Mouse (Mus musculus): ENCODE results near the gene Gpc5. TPM values are rescaled to one million over a fixed set of nuclear protein-coding genes. Genes with fewer than 3 reads are reported as not detected.
A peak's percentile ranks its signal among the peaks of the same experiment; 100 is the strongest.

Gpc5 gene
- total RNA-seq (2014; rRNA removed) (not detected in 2 replicates), polyA plus RNA-seq (2012; rRNA removed) (0.15 TPM in 1 of 2 replicates, not detected in the other)

DNA sequence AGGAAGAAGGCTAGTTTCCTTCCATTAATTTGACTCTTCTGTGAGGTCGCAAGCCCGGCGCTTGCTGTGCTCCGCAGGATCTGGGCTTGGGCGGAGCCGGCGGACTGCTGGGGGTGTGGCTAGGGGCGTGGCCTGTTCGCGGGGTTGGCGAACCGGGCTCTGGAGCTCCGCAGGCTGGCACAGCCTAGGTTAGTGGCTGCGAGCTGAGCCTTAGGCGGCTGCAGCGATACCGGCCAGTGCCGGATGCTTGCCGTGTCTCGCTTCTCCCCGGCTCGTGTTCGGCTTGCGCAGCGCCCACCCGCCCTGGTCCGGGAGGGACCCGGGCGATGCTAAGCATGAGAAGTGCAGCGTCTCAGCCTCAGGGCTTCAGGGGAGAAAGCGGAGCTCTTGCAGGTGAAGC lies at the start of gene Gpc5:
Gpc5 (plus strand) TSS at position 135 of the 400 bp plus-strand sequence.
- DNase-seq (ENCODE audit: extremely low read depth, low read depth, low spot score), result peak; percentile 74
- WGBS, result under 1% methylated on average over 31 of the region's 31 CpGs
- peaks cover 13% of the 10 kb centered on the region for H3K27me3 ChIP-seq (ENCODE audit: control insufficient read depth, insufficient read depth, low read length)
- TF ChIP-seq CTCF (IDR thresholded peaks at IDR 0.05; ENCODE audit: low read depth, low read length), result no peak
- TF ChIP-seq POLR2A (IDR thresholded peaks at IDR 0.05; ENCODE audit: extremely low read depth, insufficient read depth, low read length), result no peak
- H3K9ac ChIP-seq (ENCODE audit: low read depth, low read length), result no peak within 1 kb of the TSS
- H3K4me1 ChIP-seq (ENCODE audit: control insufficient read depth, insufficient read depth, low read length), result peaks cover 4% of the 10 kb centered on the region; the same call in 1 of the 2 replicates
- H3K27ac ChIP-seq (replicated peaks; ENCODE audit: insufficient read depth, low read depth, low read length), result no peak within 1 kb of the TSS
- H3K36me3 ChIP-seq (ENCODE audit: control insufficient read depth, insufficient read depth, low read length), result no peaks in the 10 kb centered on the region
- H3K4me3 ChIP-seq (ENCODE audit: insufficient read depth, low read depth, low read length), result peak within 1 kb of the TSS; percentile 58
- H3K79me2 ChIP-seq (ENCODE audit: control insufficient read depth, insufficient read depth, low read length), result no peaks in the 10 kb centered on the region

- Histone ChIP-seq H3K4me1 (ENCODE audit: control insufficient read depth, insufficient read depth, low read length) (peaks cover 2% of the 10 kb centered on the region; the same call in 1 of the 2 replicates), H3K36me3 (ENCODE audit: control insufficient read depth, insufficient read depth, low read length) (peaks cover 31% of the 10 kb centered on the region), H3K9ac (ENCODE audit: low read depth, low read length) (no peak overlapping the region), H3K27ac (replicated peaks; ENCODE audit: insufficient read depth, low read depth, low read length) (no peak overlapping the region), H3K27me3 (ENCODE audit: control insufficient read depth, insufficient read depth, low read length) (no peaks in the 10 kb centered on the region), H3K79me2 (ENCODE audit: control insufficient read depth, insufficient read depth, low read length) (peaks cover 6% of the 10 kb centered on the region), H3K4me3 (ENCODE audit: insufficient read depth, low read depth, low read length) (no peak overlapping the region)
- DNase-seq (ENCODE audit: extremely low read depth, low read depth, low spot score), result no peak
- TF ChIP-seq CTCF (IDR thresholded peaks at IDR 0.05; ENCODE audit: low read depth, low read length) (no peak), POLR2A (IDR thresholded peaks at IDR 0.05; ENCODE audit: extremely low read depth, insufficient read depth, low read length) (no peak)
- 6% methylated on average over 4 of the region's 4 CpGs for WGBS
Observed at GRCm38 (mm10) chr14:115042660-115043059, 49.4 kb upstream of the Gpc5 start.

- no peak overlapping the region for H3K4me3 ChIP-seq (ENCODE audit: insufficient read depth, low read depth, low read length)
- no peak for DNase-seq (ENCODE audit: extremely low read depth, low read depth, low spot score)
- no peaks in the 10 kb centered on the region for H3K27me3 ChIP-seq (ENCODE audit: control insufficient read depth, insufficient read depth, low read length)
Observed at GRCm38 (mm10) chr14:115044016-115044415, 48.0 kb upstream of the Gpc5 start.

DNA sequence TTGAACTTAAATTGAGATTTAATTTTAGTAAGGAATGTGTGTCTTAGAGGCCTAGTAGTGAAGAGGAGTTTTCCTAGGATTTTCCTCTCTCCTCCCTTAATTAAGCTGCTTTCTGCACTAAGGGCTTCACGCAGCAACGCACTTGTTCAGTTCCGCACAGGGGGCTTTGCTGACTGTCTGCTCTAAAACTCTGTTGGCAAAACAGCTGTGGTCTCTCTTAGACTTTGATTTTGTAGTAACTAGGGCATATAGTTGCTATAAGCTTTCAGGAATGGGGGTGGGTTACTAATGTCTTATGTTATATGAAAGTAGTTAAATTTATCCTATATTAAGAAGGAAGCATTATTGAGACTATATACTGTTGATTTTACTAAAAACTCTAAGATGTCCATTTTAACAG lies 46.3 kb upstream of the Gpc5 start:
- no peak for TF ChIP-seq POLR2A (IDR thresholded peaks at IDR 0.05; ENCODE audit: extremely low read depth, insufficient read depth, low read length)
- TF ChIP-seq CTCF (IDR thresholded peaks at IDR 0.05; ENCODE audit: low read depth, low read length), result no peak
- Histone ChIP-seq H3K27ac (replicated peaks; ENCODE audit: insufficient read depth, low read depth, low read length) (no peak overlapping the region), H3K79me2 (ENCODE audit: control insufficient read depth, insufficient read depth, low read length) (peaks cover 6% of the 10 kb centered on the region), H3K36me3 (ENCODE audit: control insufficient read depth, insufficient read depth, low read length) (peaks cover 31% of the 10 kb centered on the region), H3K4me3 (ENCODE audit: insufficient read depth, low read depth, low read length) (no peak overlapping the region), H3K4me1 (ENCODE audit: control insufficient read depth, insufficient read depth, low read length) (peaks cover 2% of the 10 kb centered on the region; the same call in 1 of the 2 replicates), H3K27me3 (ENCODE audit: control insufficient read depth, insufficient read depth, low read length) (no peaks in the 10 kb centered on the region), H3K9ac (ENCODE audit: low read depth, low read length) (no peak overlapping the region)
- no peak for DNase-seq (ENCODE audit: extremely low read depth, low read depth, low spot score)
- WGBS, result 97% methylated on average over 3 of the region's 3 CpGs

More at GRCm38 (mm10) chr14:115044016-115044415, 48.0 kb upstream of the Gpc5 start:
- H3K27ac ChIP-seq (replicated peaks; ENCODE audit: insufficient read depth, low read depth, low read length), result no peak overlapping the region
- H3K4me1 ChIP-seq (ENCODE audit: control insufficient read depth, insufficient read depth, low read length), result peaks cover 2% of the 10 kb centered on the region; the same call in 1 of the 2 replicates
- H3K9ac ChIP-seq (ENCODE audit: low read depth, low read length), result no peak overlapping the region
- peaks cover 31% of the 10 kb centered on the region for H3K36me3 ChIP-seq (ENCODE audit: control insufficient read depth, insufficient read depth, low read length)
- H3K79me2 ChIP-seq (ENCODE audit: control insufficient read depth, insufficient read depth, low read length), result peaks cover 6% of the 10 kb centered on the region
- no peak for TF ChIP-seq CTCF (IDR thresholded peaks at IDR 0.05; ENCODE audit: low read depth, low read length)
- no peak for TF ChIP-seq POLR2A (IDR thresholded peaks at IDR 0.05; ENCODE audit: extremely low read depth, insufficient read depth, low read length)
- WGBS, result 96% methylated on average over 5 of the region's 5 CpGs

GRCm38 (mm10) chr14:115047316-115047715 lies 44.7 kb upstream of the Gpc5 start:
- Histone ChIP-seq H3K27ac (replicated peaks; ENCODE audit: insufficient read depth, low read depth, low read length) (no peak overlapping the region), H3K9ac (ENCODE audit: low read depth, low read length) (no peak overlapping the region), H3K4me3 (ENCODE audit: insufficient read depth, low read depth, low read length) (no peak overlapping the region), H3K79me2 (ENCODE audit: control insufficient read depth, insufficient read depth, low read length) (peaks cover 4% of the 10 kb centered on the region), H3K36me3 (ENCODE audit: control insufficient read depth, insufficient read depth, low read length) (peaks cover 31% of the 10 kb centered on the region), H3K27me3 (ENCODE audit: control insufficient read depth, insufficient read depth, low read length) (no peaks in the 10 kb centered on the region), H3K4me1 (ENCODE audit: control insufficient read depth, insufficient read depth, low read length) (peaks cover 4% of the 10 kb centered on the region; the same call in 1 of the 2 replicates)
- 96% methylated on average over 3 of the region's 3 CpGs for WGBS
- TF ChIP-seq CTCF (IDR thresholded peaks at IDR 0.05; ENCODE audit: low read depth, low read length) (no peak), POLR2A (IDR thresholded peaks at IDR 0.05; ENCODE audit: extremely low read depth, insufficient read depth, low read length) (no peak)
- no peak for DNase-seq (ENCODE audit: extremely low read depth, low read depth, low spot score)
